Mouse (Mus musculus): ENCODE measurements around the gene Cherp.

The Cherp gene

DNA sequence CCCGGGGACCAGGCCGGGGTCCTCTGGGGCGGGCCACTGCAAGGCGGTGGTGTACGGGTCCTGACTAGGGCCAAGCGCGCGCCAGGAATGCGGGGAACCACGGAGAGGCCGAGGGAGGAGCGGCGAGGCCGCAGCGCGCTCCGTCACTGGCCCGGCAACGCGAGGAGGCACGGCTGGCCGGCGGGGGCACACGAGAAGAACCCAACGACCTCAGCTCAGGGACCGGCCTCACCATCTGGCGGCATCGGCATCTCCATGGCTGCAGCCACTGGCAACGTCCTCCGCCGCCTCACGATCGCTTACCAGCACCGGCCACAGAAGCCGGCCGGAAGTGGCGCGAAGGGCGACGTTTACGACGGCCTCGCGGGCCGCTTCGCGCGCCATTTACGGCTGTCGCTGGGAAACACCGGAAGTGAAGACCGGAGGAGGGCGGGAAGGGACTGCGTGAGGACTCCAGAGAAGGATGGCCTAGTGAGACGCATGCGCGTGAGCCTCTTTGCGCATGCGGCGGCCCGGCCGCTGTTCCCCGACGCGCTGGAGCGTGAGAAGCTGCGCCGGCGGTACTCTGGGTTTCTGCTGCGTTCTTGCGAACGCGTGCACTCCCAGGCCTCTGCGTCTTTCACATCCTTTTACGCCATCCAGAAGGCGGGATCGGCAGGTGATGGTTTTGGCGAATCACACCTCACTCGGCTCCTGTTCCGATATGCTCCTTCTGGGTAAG, at the start of gene Cherp:
Gene Cherp, minus strand, starts transcription at position 401 of the 721 bp plus-strand sequence.
- peak; percentile 100 for DNase-seq (ENCODE audit: low read depth, low spot score)

DNA sequence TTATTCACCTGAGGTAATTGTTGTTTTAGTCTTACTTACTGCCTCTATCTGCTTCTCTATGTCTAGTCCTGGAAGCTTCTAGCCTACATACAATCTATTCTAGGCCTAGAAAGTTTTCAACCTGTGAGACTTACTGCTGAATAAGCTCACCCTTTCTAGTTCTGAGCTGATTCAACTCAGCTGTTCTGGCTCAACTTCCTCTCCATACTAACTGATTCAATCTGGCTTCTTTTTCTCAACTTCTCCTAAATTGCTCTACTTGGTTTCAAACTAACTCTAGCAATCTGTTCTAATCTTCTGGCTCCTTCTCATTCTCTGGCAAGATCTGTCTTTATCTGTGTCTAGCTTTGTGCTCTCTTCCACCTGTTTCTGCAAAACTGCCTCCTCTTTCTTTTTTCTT, 46.9 kb upstream of the Cherp start:
- no peak for DNase-seq (ENCODE audit: low read depth, low spot score)

DNA sequence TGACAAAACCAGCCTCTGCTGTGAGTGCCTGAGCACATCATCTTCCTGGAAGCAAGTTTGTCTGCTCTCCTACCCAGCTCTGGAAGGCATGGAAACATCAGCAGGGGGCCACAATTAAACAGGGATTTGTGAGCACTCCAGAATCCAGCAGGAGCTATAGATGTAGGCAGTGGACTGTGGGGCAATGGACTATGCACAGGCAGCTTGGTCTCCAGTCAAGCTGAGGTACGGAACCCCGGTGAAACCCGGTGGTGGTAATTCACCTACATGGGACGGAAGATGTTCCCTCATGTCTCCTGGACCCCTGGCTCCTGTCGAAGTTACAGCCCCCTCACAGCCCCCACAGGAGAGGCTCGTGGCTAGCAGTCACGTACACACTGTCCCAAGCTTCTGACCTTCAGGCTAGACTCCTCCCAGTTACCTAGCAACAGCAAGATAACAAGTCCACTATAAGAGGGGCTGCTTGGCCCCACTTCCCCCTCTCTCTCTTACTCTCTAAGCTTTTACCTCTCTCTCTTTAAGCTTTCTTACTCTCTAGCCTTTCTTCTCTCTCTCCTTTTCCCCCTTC, 42.5 kb upstream of the Cherp start:
- no peak for DNase-seq (ENCODE audit: low read depth, low spot score)

DNA sequence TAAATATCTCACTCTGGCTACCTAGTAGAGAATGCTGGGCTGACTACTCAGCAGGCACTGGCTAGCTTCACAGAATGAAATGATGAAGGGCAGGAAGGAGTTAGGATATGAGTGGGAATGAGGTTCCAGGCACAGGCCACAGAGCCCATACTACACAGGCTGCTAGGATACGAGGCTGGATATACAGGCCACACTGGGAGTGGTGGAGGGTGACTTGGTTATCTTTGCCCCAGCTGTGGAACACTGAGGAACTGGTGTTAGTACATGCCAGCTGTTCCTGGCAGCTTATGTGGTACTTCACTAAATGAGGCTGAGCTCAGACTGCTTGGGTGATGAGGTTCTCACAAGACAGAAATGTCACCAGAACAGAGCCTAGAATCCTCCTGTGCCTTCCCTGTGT, 38.1 kb upstream of the Cherp start:
- no peak for DNase-seq (ENCODE audit: low read depth, low spot score)

DNA sequence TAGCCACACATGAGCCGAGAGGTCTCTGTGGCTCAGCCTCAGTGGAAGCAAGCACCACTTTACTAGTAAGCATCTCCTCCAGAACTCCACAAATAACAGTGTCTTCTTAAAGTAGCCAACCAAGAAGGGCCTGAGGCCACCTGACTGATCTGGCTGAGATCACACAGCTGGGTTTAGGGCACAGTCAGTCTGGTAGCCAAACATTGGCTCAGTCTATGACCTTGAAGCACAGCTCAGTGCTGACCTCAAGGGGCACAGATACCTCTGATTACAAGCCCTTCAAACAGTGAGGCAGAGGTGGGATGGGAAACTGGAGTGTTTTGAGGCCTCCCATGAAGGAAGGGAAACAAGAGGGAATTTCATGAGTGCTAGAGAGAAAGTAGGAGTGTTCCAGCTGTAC, 37.6 kb upstream of the Cherp start:
- DNase-seq (ENCODE audit: low read depth, low spot score), result no peak

DNA sequence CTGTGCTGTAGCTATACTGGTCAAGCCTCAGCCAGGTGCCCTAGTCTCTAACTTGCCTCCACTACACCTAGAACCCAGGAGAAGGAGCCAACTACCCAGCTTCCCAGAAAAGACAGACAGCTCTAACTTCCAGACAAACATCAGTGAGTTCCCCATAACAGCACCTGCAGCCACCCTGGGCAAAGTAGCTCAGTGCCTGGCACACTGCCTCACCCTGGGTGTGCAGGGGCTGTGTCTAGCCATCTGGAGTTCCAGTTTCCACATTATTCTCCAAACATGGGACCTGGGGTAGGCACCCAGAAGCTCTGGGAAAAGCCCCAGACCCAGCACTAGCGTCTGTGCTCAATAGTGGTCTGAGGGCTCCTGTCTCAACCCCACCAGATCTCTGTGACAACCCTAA, 32.5 kb upstream of the Cherp start:
- DNase-seq (ENCODE audit: low read depth, low spot score), result no peak

DNA sequence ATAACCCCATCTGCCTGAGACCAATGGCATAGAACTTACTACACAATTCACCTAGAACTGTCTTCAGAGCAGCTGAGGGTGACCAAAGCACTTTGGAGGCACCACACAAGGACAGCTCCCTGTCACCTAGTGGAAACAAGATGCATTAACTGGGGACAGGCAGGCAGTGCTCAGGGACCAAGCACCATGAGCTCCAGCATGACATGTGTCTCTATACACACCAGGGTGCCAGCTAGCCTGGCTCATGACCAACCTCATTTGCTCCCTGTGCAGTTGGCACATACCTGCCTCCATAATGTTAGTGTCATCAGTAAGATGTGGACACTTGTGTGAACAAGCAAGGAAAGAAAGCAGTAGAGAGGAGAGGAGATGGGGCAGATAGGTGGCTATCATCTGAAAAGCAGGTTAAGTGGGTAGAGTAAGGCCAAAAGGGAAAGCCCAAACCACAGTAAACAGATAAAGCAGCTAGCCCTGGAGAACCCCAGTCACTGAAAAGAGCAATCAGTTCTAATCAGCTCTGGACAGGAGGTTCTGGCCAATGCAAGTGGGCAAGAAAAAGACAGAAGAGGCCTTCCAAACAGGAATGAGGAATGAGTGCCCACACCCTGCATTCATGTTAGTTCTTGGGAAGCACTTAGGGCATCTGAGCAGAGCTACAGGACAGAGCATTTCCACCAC, 29.8 kb upstream of the Cherp start:
- DNase-seq (ENCODE audit: low read depth, low spot score), result no peak

DNA sequence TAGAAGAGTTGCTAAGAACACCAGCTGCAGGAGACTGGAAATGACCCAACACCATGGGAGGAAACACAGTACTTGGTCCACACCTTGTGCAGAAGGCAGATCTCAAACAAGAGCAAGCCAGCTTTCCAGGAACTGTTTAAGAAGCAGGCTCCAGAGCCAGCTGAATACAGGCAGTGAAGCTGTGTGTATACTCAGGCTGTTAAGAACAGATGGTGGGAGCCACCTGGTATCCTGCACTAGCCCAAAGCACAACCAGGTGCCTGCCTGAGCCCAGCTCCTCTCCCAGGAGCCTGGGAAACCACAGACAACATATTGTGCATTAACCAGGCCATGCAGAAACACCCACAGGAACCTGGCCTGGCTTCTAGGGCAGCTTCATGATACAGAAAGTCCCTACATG, 29.1 kb upstream of the Cherp start:
- no peak for DNase-seq (ENCODE audit: low read depth, low spot score)

DNA sequence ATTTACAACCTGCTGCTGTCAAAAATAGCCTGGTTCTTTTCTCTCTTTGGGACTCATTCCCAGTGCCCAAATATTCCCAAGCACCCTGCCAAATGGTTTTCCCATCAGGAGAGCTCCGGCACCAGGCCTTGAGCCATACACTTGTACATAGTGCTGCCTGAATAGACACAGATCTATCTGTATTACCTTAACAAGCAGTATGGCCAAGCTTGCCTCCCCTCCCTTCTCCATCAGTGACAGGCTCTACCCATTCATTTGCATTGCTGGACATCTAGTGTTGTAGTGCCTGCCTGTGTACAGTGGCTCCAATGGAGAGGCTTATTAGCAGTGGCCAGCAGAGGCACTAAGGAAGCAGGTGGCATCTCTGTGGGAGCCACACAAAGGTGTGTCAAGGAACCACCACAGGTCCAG, 25.5 kb upstream of the Cherp start:
- no peak for DNase-seq (ENCODE audit: low read depth, low spot score)

DNA sequence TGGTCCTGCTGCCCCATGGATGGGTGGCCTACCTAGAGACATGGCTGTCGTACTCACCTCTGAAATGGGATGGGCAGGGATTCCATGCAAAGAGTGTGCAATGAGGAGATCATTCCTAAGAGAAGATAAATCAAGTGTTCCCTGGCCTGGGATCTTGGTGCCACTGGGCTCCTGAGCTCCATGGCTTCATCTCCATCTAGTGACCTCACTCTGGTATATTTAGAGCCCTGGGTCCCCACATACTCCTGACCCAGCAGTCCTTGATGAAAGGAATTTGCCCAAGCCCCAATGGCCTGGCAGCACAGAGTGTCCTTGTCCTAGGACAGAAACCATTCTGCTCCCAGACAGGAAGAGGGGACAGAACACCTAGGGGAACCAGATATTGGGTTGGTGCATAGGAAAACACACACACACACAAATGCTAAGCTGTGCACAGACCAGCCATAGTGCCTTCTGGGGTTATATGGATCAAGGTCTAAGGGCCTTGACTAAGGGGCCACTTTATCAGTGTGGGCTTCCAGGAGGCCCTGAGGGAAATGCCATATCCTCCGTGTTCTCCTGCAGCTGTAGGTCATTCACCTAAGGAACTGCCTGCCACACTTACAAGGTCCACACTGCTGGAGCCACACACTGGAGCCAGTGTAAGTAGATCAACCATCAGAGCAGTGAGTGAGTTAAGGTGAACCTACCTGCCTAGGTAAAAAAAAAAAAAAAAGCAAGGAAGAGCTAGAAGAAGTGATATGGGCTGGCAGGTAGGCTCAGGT, 24.7 kb upstream of the Cherp start:
- no peak for DNase-seq (ENCODE audit: low read depth, low spot score)

DNA sequence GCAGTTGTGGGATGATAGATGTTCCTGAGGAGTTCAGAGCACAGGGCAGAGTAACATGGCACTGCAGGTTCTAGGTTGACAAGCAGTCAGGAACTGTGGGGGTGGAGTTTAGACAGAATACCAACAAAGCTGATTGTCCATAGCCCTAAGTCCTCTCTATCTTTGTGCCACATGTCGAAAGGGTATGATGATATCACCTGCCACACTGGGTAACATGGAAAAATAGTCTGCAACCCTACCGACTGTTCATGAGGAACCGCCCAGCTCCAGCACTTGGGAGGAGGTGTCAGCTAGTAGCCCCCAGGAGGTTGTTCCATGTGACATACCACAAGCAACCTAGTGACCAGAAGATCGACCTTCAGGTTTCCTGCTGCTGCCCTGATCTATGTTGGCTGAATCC, 23.5 kb upstream of the Cherp start:
- no peak for DNase-seq (ENCODE audit: low read depth, low spot score)

DNA sequence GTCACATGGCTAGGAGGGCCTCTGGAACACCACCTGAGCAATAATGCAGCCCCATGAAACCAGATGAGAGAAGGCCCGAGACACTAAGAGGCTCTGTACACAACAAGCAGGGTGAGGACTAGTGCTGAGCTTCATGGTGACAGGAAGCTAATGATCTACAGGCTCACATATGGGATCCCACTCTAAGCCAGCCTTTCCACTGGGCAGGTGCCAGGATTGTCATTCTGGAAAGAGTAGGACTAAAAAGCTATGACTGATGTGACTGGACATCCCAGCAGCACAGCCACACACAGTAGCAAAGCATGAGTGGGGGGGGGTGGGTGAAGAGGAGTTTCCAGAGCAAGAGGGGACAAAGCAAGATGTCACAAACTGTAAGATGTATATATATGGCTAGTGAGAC, 22.9 kb upstream of the Cherp start:
- DNase-seq (ENCODE audit: low read depth, low spot score), result no peak

DNA sequence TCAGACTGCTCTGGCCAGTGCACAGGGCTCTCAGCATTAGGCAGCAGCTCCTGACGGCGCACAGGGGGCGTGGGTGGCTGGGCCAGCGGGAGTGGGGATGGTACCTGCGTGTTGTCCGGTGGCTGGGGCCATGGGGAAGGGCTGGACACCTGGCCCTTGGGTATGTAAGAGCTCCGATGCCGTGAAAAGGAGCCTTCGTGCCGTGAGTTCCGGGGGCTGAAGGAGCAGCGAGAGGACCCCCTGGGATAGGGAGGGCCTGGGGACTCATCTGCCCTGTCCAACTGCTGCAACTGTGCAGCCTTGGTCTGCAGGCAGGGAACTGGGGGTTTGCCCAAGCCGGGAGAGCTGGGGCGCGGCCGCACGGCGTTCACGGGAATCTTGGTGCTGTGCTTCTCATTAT, 21.2 kb upstream of the Cherp start:
- DNase-seq (ENCODE audit: low read depth, low spot score), result no peak

DNA sequence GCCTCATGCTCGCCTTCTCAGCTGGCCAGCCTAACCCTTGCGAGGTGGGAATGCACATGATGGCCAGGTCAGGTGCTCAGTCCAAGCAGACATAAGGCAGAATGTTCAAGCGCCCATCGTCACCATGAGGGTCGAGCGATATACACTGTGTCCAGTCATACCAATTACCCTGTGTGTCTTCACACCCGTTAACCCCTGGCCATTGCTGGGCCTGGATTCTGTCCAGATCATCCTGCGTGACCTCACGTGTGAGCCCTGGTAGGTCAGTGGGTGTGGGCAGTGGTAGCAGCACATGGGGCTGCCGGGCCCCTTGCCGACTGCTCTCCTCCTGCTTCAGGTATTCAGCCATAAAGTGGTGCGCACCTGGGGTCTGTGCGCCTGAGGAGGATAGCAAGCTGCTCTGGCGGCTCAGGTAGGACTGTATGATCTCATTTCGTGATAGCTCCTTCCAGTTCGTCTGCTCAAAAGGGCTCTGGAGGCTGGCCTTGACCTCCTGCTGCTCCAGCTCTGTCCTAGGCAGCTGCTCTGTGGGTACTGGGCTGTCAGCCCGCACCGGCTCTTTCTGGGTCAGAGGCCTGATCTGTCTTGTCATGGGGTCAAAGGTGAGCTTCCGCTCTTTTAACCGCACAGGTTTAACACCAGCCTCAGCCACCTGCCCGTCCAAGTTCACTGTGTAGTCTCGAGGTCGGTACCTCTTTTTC, 20.5 kb upstream of the Cherp start:
- no peak for DNase-seq (ENCODE audit: low read depth, low spot score)

DNA sequence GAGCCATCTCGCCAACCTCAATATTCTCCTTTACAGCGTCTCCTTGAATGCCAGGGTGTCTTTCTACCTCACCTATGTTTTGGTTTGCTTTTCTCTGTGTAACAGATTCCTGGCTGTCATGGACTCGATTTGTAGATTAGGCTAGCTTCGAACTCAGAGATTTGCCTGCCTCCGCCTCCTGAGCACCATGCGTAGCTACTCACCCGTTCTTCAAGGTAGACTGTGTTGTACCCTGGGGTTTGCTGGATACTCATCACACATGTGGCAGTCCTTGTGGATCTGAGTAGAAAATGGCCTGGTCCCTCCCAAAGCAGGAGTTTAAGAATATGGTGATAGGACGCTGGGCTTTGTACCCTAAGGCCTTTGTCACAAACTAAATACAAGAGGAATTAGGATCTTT, 18.4 kb upstream of the Cherp start:
- DNase-seq (ENCODE audit: low read depth, low spot score), result peak; percentile 55

DNA sequence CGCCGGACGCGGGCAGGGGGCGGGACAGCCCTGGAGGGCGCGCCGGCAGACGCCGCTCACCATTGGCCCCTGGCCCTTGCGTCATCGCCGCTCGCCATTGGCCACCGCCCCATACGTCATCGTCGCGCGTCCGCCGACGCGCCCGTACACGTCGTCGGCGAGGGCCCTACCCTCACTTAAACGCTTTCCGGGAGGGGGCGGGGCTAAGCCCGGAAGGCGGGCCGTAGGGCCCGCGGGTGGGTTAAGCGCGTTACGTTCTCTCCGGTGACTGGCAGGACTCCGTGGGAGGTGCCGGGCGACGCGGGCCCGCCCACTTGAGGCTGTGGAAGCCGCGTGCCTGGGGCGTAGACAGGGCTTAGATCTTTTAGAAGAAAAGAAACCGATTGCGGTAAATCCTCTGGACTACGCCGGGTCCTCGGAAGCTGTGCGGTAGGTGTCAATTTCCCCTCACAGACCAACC, 17.6 kb upstream of the Cherp start:
- peak; percentile 99 for DNase-seq (ENCODE audit: low read depth, low spot score)

DNA sequence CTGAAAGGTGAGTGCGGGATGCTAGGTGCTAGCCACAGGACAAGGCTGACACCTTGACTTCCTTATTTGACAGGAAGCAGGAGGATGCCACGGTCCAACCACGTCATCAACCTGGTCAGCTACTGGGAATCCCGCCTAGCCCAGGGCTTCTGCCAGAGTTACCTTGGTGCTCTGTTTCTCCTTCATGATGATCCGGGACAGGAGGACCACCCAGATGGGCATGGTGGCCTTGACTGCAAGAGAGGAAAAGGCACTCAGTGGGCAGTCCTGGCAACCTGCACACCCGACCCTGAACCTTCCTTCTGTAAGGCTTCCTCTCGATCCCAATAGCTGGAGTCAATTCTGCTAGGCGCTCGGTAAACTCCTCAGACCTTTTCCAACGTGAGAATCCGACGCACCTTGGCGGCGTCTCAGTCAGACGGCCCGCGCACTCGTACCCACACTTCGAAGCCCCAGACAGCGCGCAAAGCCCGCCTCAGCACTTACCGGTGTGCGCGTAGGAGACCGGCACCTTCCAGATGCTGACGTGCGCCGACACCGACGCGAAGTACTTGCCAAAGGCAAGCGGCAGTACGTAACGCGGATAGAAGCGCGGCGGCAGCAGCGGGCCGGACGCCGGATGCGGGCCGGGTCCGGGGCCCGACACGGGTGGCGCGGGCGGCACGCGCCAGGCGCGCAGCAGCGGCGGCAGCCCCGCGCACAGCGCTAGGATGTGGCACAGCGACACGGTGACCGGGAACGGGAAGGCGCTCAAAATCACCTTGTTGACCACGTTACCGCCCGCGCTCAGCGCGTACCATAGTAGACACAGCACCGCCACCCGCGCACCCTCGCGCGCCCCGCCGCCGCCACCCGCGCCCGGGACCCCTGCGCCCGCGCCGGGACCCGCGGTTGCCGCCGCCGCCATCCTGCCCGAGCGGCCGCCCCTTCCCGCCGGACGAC, 16.9 kb upstream of the Cherp start, which contains the start of gene Slc35e1:
Gene Slc35e1, minus strand, starts transcription at position 935 of the 942 bp plus-strand sequence.
- DNase-seq (ENCODE audit: low read depth, low spot score), result peak; percentile 69

DNA sequence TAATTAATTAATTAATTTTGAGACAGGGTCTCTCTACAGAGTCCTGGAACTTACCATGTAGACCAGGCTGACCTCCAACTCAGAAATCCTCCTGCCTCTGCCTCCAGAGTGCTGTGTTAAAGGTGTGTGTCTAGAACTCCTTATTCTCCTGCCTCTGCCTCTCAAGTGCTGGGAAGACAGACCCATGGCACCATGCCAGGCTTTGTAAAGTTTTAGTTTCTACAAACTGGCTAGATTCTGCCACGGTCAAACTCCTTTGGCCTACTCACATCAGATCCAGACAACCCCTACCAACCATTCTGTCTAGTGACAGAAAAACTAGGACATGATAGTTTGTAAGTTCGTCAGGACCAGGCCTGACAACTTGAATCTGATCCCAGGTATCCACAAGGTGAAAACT, 16.0 kb upstream of the Cherp start:
- peak; percentile 57 for DNase-seq (ENCODE audit: low read depth, low spot score)

DNA sequence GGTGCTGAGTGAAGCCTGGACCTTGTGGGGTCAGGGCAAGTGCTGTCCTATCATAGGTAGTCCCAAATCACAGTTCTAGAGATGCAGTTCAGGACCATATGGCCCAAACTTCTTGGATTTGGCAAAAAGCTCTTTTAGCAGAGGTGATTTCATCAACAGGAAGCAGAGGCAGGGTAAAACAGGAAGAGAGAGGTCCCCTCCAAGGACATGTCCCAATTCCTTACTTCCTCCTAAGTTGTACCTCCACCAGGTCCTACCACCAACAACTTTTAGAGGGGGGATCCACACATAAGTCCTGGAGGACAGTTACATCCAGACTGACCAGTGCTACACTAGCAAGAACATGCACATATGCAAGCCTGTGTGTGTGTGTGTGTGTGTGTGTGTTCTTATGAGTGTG, 12.0 kb upstream of the Cherp start:
- DNase-seq (ENCODE audit: low read depth, low spot score), result no peak

DNA sequence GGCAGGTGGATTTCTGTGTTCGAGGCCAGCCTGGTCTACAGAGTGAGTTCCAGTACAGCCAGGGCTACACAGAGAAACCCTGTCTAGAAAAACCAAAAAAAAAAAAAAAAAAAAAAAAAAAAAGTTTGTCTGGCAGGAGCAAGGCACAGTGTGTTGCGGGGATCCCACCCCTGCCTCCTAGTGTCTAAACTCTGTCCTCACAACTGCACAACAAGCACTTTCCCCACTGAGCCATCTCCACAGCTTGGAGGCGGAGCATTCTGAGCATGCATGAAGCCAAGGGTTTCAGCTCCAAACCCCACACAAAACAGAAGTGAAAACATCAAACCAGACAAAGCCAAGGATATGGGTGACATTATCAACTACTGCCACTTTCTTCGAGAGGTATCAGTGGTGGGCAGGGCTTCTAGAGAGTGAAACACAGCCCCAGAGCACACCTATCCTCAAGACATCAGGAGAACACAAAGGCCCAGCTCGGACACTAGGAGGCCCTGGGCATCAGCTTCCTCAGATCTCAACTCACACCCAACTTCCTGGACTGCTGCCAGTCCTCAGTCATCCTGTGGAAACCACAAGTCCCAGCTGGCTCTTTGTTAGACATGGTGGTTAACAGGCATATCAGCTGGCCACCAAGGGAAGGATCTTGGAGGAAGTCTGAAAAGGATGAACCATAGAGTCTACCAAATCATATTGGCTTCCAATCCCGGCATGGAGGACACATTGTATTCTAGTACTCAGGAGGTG, 10.6 kb upstream of the Cherp start:
- DNase-seq (ENCODE audit: low read depth, low spot score), result peak; percentile 85

Data from 3T3-L1 (cell line).